Mouse (Mus musculus) small intestine, adult 2 months (tissue): ENCODE measurements around the gene Rasal3.

ENCODE experiments used
- CTCF ChIP-seq: fragments of 200-500 bp; IDR thresholded peaks from 2 replicates; pipeline ENCODE4 v1.5.1; 2012; ENCODE audit warnings: low read depth, mild to moderate bottlenecking, control low read depth, inconsistent platforms, low read length, moderate library complexity, mixed read lengths; ENCODE audit not compliant: insufficient replicate concordance, insufficient read length; ENCODE audit errors: extremely low read depth
- POLR2A ChIP-seq: fragments of 200-500 bp; IDR thresholded peaks from 2 replicates; pipeline ENCODE4 v1.6.1; 2012; ENCODE audit warnings: low read depth, mild to moderate bottlenecking, control low read depth, inconsistent platforms, low read length, moderate library complexity

GRCm38 (mm10) chr17:32435151-32435550 lies 31.8 kb upstream of the Rasal3 start:
- TF ChIP-seq CTCF (no peak), POLR2A (no peak)
